Mouse (Mus musculus): ENCODE measurements around the gene Mip.

- TF ChIP-seq CTCF (IDR thresholded peaks at IDR 0.05; ENCODE audit: low read depth), result peak; percentile 42; the same call in 1 of the 2 replicates
- TF ChIP-seq EP300 (optimal IDR thresholded peaks at IDR 0.05), result no peak
Measured at GRCm38 (mm10) chr10:128214981-128215380, 10.7 kb upstream of the Mip start.

Data from stomach, postnatal 0 days (tissue).